8 mouse cellular contexts compared by ENCODE assay signal in the genomic region with DNA sequence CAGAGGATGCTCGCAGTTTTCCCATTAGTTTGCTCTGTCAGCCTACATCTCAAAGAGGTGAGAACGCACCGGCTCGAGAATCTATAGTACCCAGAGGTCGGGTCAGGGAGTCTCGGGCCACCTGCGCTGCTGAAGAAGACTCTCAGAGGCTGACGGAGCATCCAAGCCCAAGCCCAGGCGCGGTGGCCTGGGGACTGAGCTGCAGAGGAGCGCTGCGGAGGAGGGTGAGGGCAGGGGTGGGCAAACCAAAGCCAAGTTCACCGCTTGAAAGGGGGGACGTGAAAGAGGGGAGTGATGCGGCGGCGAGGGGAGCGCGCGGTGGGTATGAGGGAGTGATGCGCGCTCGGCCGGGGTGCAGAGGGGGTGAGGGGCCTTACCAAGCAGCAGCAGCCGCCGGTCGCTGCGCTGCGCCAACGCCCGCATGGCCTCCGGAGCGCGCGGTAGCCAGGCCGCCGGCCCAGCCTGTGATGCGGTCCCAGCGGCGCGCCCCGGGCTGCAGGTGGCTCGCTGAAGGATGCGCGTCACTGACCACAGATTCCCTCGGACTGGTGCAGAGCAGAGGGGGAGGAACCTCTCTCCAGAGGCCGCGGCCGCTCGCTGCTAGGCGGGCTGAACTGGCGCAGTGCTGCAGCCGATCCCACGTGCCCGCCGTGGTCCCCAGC. TPM values are rescaled to one million over a fixed set of nuclear protein-coding genes. Genes with fewer than 3 reads are reported as not detected.
A peak's percentile ranks its signal among the peaks of the same experiment; 100 is the strongest.
DNase-seq lines count a peak whose midpoint lies in the region; ATAC-seq and TF ChIP-seq lines count a peak whose summit lies in the region.

Gene Flt3, minus strand, starts transcription at position 647 of the 662 bp plus-strand sequence.

- H3K4me1 ChIP-seq in forebrain, embryonic 12.5 days, result peaks cover 14% of the 10 kb centered on the region; the same call in 1 of the 2 replicates
- H3K4me1 ChIP-seq in intestine, embryonic 16.5 days (ENCODE audit: control insufficient read depth, insufficient read depth, low read length), result no peaks in the 10 kb centered on the region
- H3K4me1 ChIP-seq in liver, postnatal 0 days (ENCODE audit: insufficient read depth), result 0 out of 2 replicates have a peak, but pooled peaks cover 3% of the 10 kb centered on the region
- H3K4me1 ChIP-seq in neural tube, embryonic 15.5 days, result peaks cover 17% of the 10 kb centered on the region

- TF ChIP-seq CTCF in liver, postnatal 0 days (IDR thresholded peaks at IDR 0.05; ENCODE audit: low read depth), result no peak

- TF ChIP-seq EP300 in liver, postnatal 0 days (IDR thresholded peaks at IDR 0.05; ENCODE audit: low read depth), result no peak

- peak within 1 kb of the TSS; percentile 76 for H3K4me2 ChIP-seq in forebrain, embryonic 12.5 days
- H3K4me2 ChIP-seq in intestine, embryonic 16.5 days (ENCODE audit: low read depth, low read length), result peak within 1 kb of the TSS; percentile 49
- peak within 1 kb of the TSS; percentile 66 for H3K4me2 ChIP-seq in liver, postnatal 0 days (ENCODE audit: low read depth, low read length)
- H3K4me2 ChIP-seq in neural tube, embryonic 15.5 days, result peak within 1 kb of the TSS; percentile 96

- H3K27me3 ChIP-seq in forebrain, embryonic 12.5 days, result peaks cover 54% of the 10 kb centered on the region
- peaks cover 43% of the 10 kb centered on the region for H3K27me3 ChIP-seq in intestine, embryonic 16.5 days (replicated peaks; ENCODE audit: control insufficient read depth, insufficient read depth, low read length)
- H3K27me3 ChIP-seq in liver, postnatal 0 days (ENCODE audit: insufficient read depth, low read length), result peaks cover 35% of the 10 kb centered on the region
- H3K27me3 ChIP-seq in neural tube, embryonic 15.5 days (replicated peaks), result peaks cover 46% of the 10 kb centered on the region

- no peak within 1 kb of the TSS for H3K27ac ChIP-seq in forebrain, embryonic 12.5 days
- no peak within 1 kb of the TSS for H3K27ac ChIP-seq in intestine, embryonic 16.5 days (ENCODE audit: low read length)
- H3K27ac ChIP-seq in liver, postnatal 0 days (ENCODE audit: low read depth), result no peak within 1 kb of the TSS
- H3K27ac ChIP-seq in neural tube, embryonic 15.5 days (replicated peaks), result no peak within 1 kb of the TSS

- H3K9ac ChIP-seq in forebrain, embryonic 12.5 days, result peak within 1 kb of the TSS; percentile 25; the same call in 1 of the 2 replicates
- H3K9ac ChIP-seq in intestine, embryonic 16.5 days (ENCODE audit: low read depth, low read length), result 0 out of 2 replicates have a peak within 1 kb of the TSS, but pooled peaks have one; percentile 29
- no peak within 1 kb of the TSS for H3K9ac ChIP-seq in liver, postnatal 0 days (replicated peaks)
- H3K9ac ChIP-seq in neural tube, embryonic 15.5 days (replicated peaks), result peak within 1 kb of the TSS; percentile 54

- H3K36me3 ChIP-seq in forebrain, embryonic 12.5 days (replicated peaks), result no peaks in the 10 kb centered on the region
- no peaks in the 10 kb centered on the region for H3K36me3 ChIP-seq in intestine, embryonic 16.5 days (ENCODE audit: control insufficient read depth, insufficient read depth, low read length)
- no peaks in the 10 kb centered on the region for H3K36me3 ChIP-seq in liver, postnatal 0 days (replicated peaks; ENCODE audit: insufficient read depth, low read length)
- H3K36me3 ChIP-seq in neural tube, embryonic 15.5 days, result no peaks in the 10 kb centered on the region

- WGBS in forebrain, embryonic 12.5 days, result 1% methylated on average over 56 of the region's 56 CpGs
- 2% methylated on average over 56 of the region's 56 CpGs for WGBS in intestine, embryonic 16.5 days
- 2% methylated on average over 45 of the region's 56 CpGs for WGBS in liver, postnatal 0 days (ENCODE audit: insufficient replicate concordance)
- WGBS in neural tube, embryonic 15.5 days, result 1% methylated on average over 53 of the region's 56 CpGs

- H3K9me3 ChIP-seq in forebrain, embryonic 12.5 days, result no peaks in the 10 kb centered on the region
- H3K9me3 ChIP-seq in intestine, embryonic 16.5 days (ENCODE audit: control insufficient read depth, low read length), result no peaks in the 10 kb centered on the region
- no peaks in the 10 kb centered on the region for H3K9me3 ChIP-seq in liver, postnatal 0 days (ENCODE audit: low read length)
- H3K9me3 ChIP-seq in neural tube, embryonic 15.5 days (replicated peaks), result no peaks in the 10 kb centered on the region

- peak within 1 kb of the TSS; percentile 44 for H3K4me3 ChIP-seq in forebrain, embryonic 12.5 days (replicated peaks)
- H3K4me3 ChIP-seq in intestine, embryonic 16.5 days (ENCODE audit: low read length), result peak within 1 kb of the TSS; percentile 40
- H3K4me3 ChIP-seq in liver, postnatal 0 days (ENCODE audit: low read depth, low read length), result peak within 1 kb of the TSS; percentile 6
- peak within 1 kb of the TSS; percentile 56 for H3K4me3 ChIP-seq in neural tube, embryonic 15.5 days (replicated peaks)

- peak; percentile 67; the same call in 1 of the 2 replicates for ATAC-seq in forebrain, embryonic 12.5 days (ENCODE audit: low FRiP score)
- ATAC-seq in intestine, embryonic 16.5 days, result peak; percentile 52
- peak; percentile 70 for ATAC-seq in liver, postnatal 0 days
- ATAC-seq in neural tube, embryonic 15.5 days (ENCODE audit: low FRiP score), result peak; percentile 87

- peak; percentile 18 for DNase-seq in layer of hippocampus, adult 11-12 months (ENCODE audit: low spot score)
- no peak for DNase-seq in layer of hippocampus, adult 9-11 months
- DNase-seq in brain, adult 2 months (ENCODE audit: low read depth, low spot score), result peak; percentile 87
- DNase-seq in liver, postnatal 0 days, result peak; percentile 59
- DNase-seq in urinary bladder, postnatal 14 days (ENCODE audit: low spot score), result no peak

RNA-seq across cellular contexts. Expression of gene Flt3, which starts in this region (rescaled TPM):
- 0.05 and 0.11 TPM in 2 replicates for polyA plus RNA-seq in forebrain, embryonic 12.5 days (2016; fragmentation: Nextera tagmentation; extraction: Ambion mirVana)
- 0.31 and 0.32 TPM in 2 replicates for polyA plus RNA-seq in intestine, embryonic 16.5 days (2015; fragmentation: Nextera tagmentation; extraction: Ambion mirVana)
- 1.3 and 1.5 TPM in 2 replicates for polyA plus RNA-seq in liver, postnatal 0 days (2015; fragmentation: Nextera tagmentation; extraction: Ambion mirVana)
- polyA plus RNA-seq in neural tube, embryonic 15.5 days (2015; fragmentation: Nextera tagmentation; extraction: Ambion mirVana), result 2.4 and 2.6 TPM in 2 replicates

Comparison
In these comparisons a context has a peak if more than half of its experiments do, and no peak if none do; other contexts are left out.
1. DNase-seq: peak in layer of hippocampus, adult 11-12 months (single experiment), brain, adult 2 months (single experiment) and liver, postnatal 0 days (single experiment); none in layer of hippocampus, adult 9-11 months (single experiment) and urinary bladder, postnatal 14 days (single experiment).
2. Peak in ATAC-seq, H3K4me3 ChIP-seq, H3K9ac ChIP-seq and H3K4me2 ChIP-seq in forebrain, embryonic 12.5 days; RNA of the gene not detected or under 1 TPM.
3. Peak in ATAC-seq, H3K4me3 ChIP-seq, H3K9ac ChIP-seq and H3K4me2 ChIP-seq in intestine, embryonic 16.5 days; RNA of the gene not detected or under 1 TPM.
4. H3K4me3 ChIP-seq: peak in every context shown above with its lines; median percentile 56 in neural tube, embryonic 15.5 days; 44 in forebrain, embryonic 12.5 days; 40 in intestine, embryonic 16.5 days; 6 in liver, postnatal 0 days.
5. Peak in every context shown above with its lines, with median percentiles within 50 percentile points of each other: ATAC-seq and H3K4me2 ChIP-seq.